Mouse (Mus musculus) hindbrain, embryonic 16.5 days (tissue): ENCODE measurements around the gene Chic1. TPM values are rescaled to one million over a fixed set of nuclear protein-coding genes. Genes with fewer than 3 reads are reported as not detected.
A peak's percentile ranks its signal among the peaks of the same experiment; 100 is the strongest.

Experiments
- ATAC-seq: fragments of 200-750 bp; cut with Nextera tagmentation; 2 replicates; pipeline ENCODE4 v1.8.0; 2017; ENCODE audit warnings: moderate TSS enrichment, moderate library complexity
- H3K27ac ChIP-seq: fragments of 300-500 bp; sonication (generic); 2 replicates; pipeline ENCODE4 v1.5.1; 2014; ENCODE audit warnings: low read depth, mild to moderate bottlenecking, control low read depth, low read length, moderate library complexity
- H3K27me3 ChIP-seq: fragments of 300-500 bp; sonication (generic); replicated peaks from 2 replicates; pipeline ENCODE4 v1.6.1; 2014; ENCODE audit warnings: low read length; ENCODE audit not compliant: control insufficient read depth, insufficient read depth
- H3K36me3 ChIP-seq: fragments of 300-500 bp; sonication (generic); 2 replicates; pipeline ENCODE4 v1.6.1; 2014; ENCODE audit warnings: mild to moderate bottlenecking, low read length, moderate library complexity, mixed read lengths; ENCODE audit not compliant: control insufficient read depth, insufficient read depth
- H3K4me1 ChIP-seq: fragments of 300-500 bp; sonication (generic); 2 replicates; pipeline ENCODE4 v1.6.1; 2014; ENCODE audit warnings: low read depth, low read length; ENCODE audit not compliant: control insufficient read depth, insufficient read depth
- H3K4me2 ChIP-seq: fragments of 300-500 bp; sonication (generic); 2 replicates; pipeline ENCODE4 v1.6.1; 2014; ENCODE audit warnings: mild to moderate bottlenecking, low read length, control low read depth, moderate library complexity
- H3K4me3 ChIP-seq: fragments of 300-500 bp; sonication (generic); 2 replicates; pipeline ENCODE4 v1.5.1; 2014; ENCODE audit warnings: mild to moderate bottlenecking, low read length, control low read depth, moderate library complexity
- H3K9ac ChIP-seq: fragments of 300-500 bp; sonication (generic); 2 replicates; pipeline ENCODE4 v1.6.1; 2014; ENCODE audit warnings: low read depth, mild to moderate bottlenecking, control low read depth, low read length, moderate library complexity
- H3K9me3 ChIP-seq: fragments of 300-500 bp; sonication (generic); 2 replicates; pipeline ENCODE4 v1.6.1; 2014; ENCODE audit warnings: mild to moderate bottlenecking, low read length, moderate library complexity; ENCODE audit not compliant: control insufficient read depth
- WGBS: fragments of 180-500 bp; shearing (Covaris S2); extraction: QIAGEN DNeasy Blood & Tissue Kit; methylation state at CpG from one replicate; pipeline ENCODE4 v1.1.7; 2014; 5-methylcytosine and 5-hydroxymethylcytosine counted together
- polyA plus RNA-seq: library from polyadenylated mRNA; unstranded; fragments of >200 nt; fragmentation: Nextera tagmentation; extraction: Ambion mirVana; gene quantifications from 2 replicates; pipeline ENCODE4 v1.2.1, GENCODE M21; 2015

Chic1 gene
- 5.9 and 6.8 TPM in 2 replicates for polyA plus RNA-seq

GRCm38 (mm10) chrX:103356287-103356686 is at the start of gene Chic1:
Gene Chic1, plus strand, starts transcription at chrX:103356476.
- no peaks in the 10 kb centered on the region for H3K4me1 ChIP-seq
- 13% methylated on average over 34 of the region's 34 CpGs for WGBS
- peak within 1 kb of the TSS; percentile 56 for H3K4me3 ChIP-seq
- H3K27ac ChIP-seq = peak within 1 kb of the TSS; percentile 82
- ATAC-seq = peak; percentile 98
- H3K9ac ChIP-seq = peak within 1 kb of the TSS; percentile 73
- H3K27me3 ChIP-seq = peaks cover 9% of the 10 kb centered on the region
- peak within 1 kb of the TSS; percentile 55 for H3K4me2 ChIP-seq
- H3K36me3 ChIP-seq = no peaks in the 10 kb centered on the region
- H3K9me3 ChIP-seq = no peaks in the 10 kb centered on the region

DNA sequence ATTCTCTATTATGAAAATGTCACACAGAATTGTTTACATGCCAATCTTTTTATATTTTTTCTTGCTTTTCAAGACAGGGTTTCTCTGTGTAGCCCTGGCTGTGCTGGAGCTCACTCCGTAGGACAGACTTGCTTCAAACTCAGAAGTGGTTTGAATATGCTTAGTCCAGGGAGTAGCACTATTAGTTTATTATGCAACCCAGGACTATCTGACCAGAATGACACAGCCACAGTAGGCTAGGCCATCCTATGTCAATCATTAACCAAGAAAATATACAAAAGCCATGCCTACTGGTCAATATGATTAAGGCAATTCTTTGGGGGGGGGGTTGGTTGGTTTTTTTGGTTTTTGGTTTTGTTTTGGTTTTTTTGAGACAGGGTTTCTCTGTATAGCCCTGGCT is 48.0 kb upstream of the Chic1 start:
- H3K4me3 ChIP-seq = no peak overlapping the region
- 73% methylated on average over 1 of the region's 1 CpGs for WGBS
- H3K27me3 ChIP-seq = peaks cover 6% of the 10 kb centered on the region
- no peaks in the 10 kb centered on the region for H3K4me1 ChIP-seq
- no peak for ATAC-seq
- H3K9me3 ChIP-seq = no peaks in the 10 kb centered on the region
- no peak overlapping the region for H3K9ac ChIP-seq
- no peaks in the 10 kb centered on the region for H3K36me3 ChIP-seq
- H3K4me2 ChIP-seq = no peak overlapping the region
- no peak overlapping the region for H3K27ac ChIP-seq

DNA sequence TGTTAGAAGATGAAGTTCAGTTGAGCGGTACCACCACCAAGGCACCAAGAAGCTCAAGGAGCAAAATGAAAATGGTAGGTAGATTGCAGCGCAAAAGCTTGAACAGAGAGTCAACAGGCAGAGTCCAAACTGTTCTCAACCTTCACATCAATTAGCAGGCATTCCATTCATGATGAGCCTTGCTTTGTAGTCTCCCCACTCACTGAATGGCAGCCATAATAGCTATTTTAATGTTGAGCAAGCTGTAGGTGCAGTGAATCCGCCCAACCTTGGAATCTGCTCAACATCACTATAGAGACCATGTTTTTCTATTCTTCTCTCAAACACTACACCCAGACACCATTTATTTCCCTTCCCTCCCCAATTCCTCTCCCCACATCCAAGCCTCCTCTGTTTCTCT is 44.6 kb upstream of the Chic1 start:
- no peak for ATAC-seq
- peaks cover 6% of the 10 kb centered on the region for H3K27me3 ChIP-seq
- H3K4me3 ChIP-seq = no peak overlapping the region
- H3K27ac ChIP-seq = no peak overlapping the region
- H3K9me3 ChIP-seq = no peaks in the 10 kb centered on the region
- 93% methylated on average over 3 of the region's 3 CpGs for WGBS
- H3K4me2 ChIP-seq = no peak overlapping the region
- H3K9ac ChIP-seq = no peak overlapping the region
- H3K36me3 ChIP-seq = no peaks in the 10 kb centered on the region
- H3K4me1 ChIP-seq = no peaks in the 10 kb centered on the region

- WGBS = 87% methylated on average over 6 of the region's 6 CpGs
- H3K36me3 ChIP-seq = no peaks in the 10 kb centered on the region
- H3K9ac ChIP-seq = no peak overlapping the region
- no peak overlapping the region for H3K4me2 ChIP-seq
- no peaks in the 10 kb centered on the region for H3K9me3 ChIP-seq
- H3K27ac ChIP-seq = no peak overlapping the region
- no peak for ATAC-seq
- no peak overlapping the region for H3K4me3 ChIP-seq
- no peaks in the 10 kb centered on the region for H3K4me1 ChIP-seq
- peaks cover 6% of the 10 kb centered on the region for H3K27me3 ChIP-seq
These were observed 42.1 kb upstream of the Chic1 start for GRCm38 (mm10) chrX:103314146-103314545.

DNA sequence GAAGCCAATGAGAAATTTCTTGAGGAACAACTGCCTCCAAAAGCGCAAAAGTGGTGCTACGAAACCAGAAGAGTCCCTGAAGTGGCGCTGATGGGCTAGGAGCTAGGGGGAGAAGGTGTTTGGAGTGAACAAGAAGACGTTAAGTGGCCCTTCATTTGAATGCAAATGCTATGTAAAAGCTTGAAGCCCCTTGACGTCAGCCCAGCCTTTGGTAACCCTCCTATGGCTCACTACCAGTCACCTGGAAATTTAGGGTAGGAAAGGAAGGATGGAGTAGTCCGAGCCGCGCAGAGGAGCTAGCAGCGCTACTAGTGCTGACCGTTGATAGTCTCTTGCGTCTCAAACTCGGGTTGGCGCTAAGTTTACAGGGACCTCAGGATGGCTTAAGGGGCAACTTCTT is 35.1 kb upstream of the Chic1 start, which contains the start of gene Cdx4:
Cdx4 (plus strand) TSS at position 253 of the 400 bp plus-strand sequence.
- H3K4me2 ChIP-seq = peak within 1 kb of the TSS; percentile 48
- H3K27ac ChIP-seq = no peak within 1 kb of the TSS
- H3K4me1 ChIP-seq = no peaks in the 10 kb centered on the region
- no peak within 1 kb of the TSS for H3K9ac ChIP-seq
- H3K9me3 ChIP-seq = no peaks in the 10 kb centered on the region
- WGBS = 19% methylated on average over 13 of the region's 13 CpGs
- H3K27me3 ChIP-seq = peaks cover 39% of the 10 kb centered on the region
- peak within 1 kb of the TSS; percentile 23; the same call in 1 of the 2 replicates for H3K4me3 ChIP-seq
- H3K36me3 ChIP-seq = no peaks in the 10 kb centered on the region
- ATAC-seq = no peak

DNA sequence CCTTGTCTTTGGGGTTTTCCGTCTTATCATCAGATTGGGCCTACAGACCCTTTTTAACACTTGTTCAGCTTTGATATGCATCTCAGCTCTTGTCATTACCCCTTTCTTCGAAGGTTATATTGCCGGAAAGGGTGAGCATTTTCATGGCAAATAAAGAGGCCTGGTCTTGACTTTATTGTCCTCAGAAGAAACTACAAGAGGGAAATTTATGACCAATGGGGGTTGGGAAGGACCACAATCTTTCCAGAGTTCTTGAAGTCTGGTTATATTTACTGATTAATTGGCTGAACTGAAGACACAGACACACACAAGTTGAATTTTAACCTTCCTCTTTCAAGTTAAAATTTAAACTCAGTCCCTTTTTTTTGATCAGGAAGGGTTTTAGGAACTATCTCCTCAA is 30.4 kb upstream of the Chic1 start:
- Histone ChIP-seq H3K9ac (no peak overlapping the region), H3K4me2 (no peak overlapping the region), H3K36me3 (no peaks in the 10 kb centered on the region), H3K4me1 (no peaks in the 10 kb centered on the region), H3K9me3 (no peaks in the 10 kb centered on the region), H3K4me3 (no peak overlapping the region), H3K27ac (no peak overlapping the region), H3K27me3 (peaks cover 44% of the 10 kb centered on the region)
- 69% methylated on average over 3 of the region's 3 CpGs for WGBS
- ATAC-seq = no peak

- Histone ChIP-seq H3K9ac (no peak overlapping the region), H3K27me3 (peaks cover 18% of the 10 kb centered on the region), H3K27ac (no peak overlapping the region), H3K4me1 (no peaks in the 10 kb centered on the region), H3K4me2 (no peak overlapping the region), H3K36me3 (no peaks in the 10 kb centered on the region), H3K9me3 (no peaks in the 10 kb centered on the region), H3K4me3 (no peak overlapping the region)
- 56% methylated on average over 8 of the region's 8 CpGs for WGBS
- no peak for ATAC-seq
These were observed 26.9 kb upstream of the Chic1 start for GRCm38 (mm10) chrX:103329386-103329785.

DNA sequence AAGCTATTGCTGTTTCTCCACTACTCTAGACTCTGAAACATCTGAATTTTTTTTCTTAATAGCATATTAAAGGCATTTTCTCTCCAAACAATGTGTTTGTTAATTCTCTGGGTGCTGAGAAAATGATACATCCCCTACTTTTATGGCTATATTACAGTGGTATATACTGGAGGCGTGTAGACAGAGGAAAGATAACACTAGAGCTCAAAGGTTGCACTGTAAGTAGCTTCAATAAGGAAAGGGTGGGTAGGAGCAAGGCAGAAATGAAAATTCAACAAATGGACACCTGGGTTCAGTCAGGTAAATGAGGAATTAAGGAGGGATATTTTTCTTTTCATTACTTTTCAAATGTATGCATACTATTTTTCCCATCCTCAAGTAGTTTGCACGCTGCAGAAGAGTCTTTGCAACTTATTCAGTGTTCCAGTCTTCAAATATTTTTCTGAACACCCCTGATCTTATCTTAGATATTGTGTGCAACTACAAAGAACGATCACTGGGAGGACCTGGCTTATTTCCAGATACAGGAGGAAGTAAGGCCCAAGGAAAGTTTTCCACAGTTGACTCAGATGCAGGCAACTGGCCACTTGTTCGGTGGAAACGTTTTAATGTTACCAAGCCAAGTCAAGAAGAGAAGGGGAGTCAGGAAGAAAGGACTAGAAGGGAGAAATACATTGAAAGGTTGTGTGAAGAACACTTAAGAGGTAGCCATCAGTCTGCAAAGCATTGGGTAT is 25.0 kb upstream of the Chic1 start:
- H3K9ac ChIP-seq = no peak overlapping the region
- no peak overlapping the region for H3K27ac ChIP-seq
- no peak overlapping the region for H3K4me3 ChIP-seq
- no peaks in the 10 kb centered on the region for H3K4me1 ChIP-seq
- no peak overlapping the region for H3K4me2 ChIP-seq
- no peaks in the 10 kb centered on the region for H3K36me3 ChIP-seq
- H3K9me3 ChIP-seq = no peaks in the 10 kb centered on the region
- H3K27me3 ChIP-seq = peaks cover 10% of the 10 kb centered on the region
- ATAC-seq = no peak
- WGBS = 76% methylated on average over 5 of the region's 5 CpGs

- Histone ChIP-seq H3K4me1 (no peaks in the 10 kb centered on the region), H3K4me3 (no peak overlapping the region), H3K27ac (no peak overlapping the region), H3K4me2 (no peak overlapping the region), H3K36me3 (no peaks in the 10 kb centered on the region), H3K27me3 (peaks cover 14% of the 10 kb centered on the region), H3K9ac (no peak overlapping the region), H3K9me3 (no peaks in the 10 kb centered on the region)
- WGBS = 54% methylated on average over 3 of the region's 3 CpGs
- no peak for ATAC-seq
These were observed 14.7 kb upstream of the Chic1 start for GRCm38 (mm10) chrX:103341369-103342113.
